Mouse (Mus musculus) heart, embryonic 13.5 days (tissue): ENCODE results near the gene Prlhr. TPM values are rescaled to one million over a fixed set of nuclear protein-coding genes. Genes with fewer than 3 reads are reported as not detected.

Experiments
- ATAC-seq: fragments of 200-750 bp; cut with Nextera tagmentation; 2 replicates; pipeline ENCODE4 v1.8.0; 2017; ENCODE audit warnings: moderate TSS enrichment; ENCODE audit not compliant: insufficient number of reproducible peaks, low FRiP score, low TSS enrichment; ENCODE audit errors: extremely low read depth
- H3K27ac ChIP-seq: fragments of 300-500 bp; sonication (generic); replicated peaks from 2 replicates; pipeline ENCODE4 v1.5.1; 2015; ENCODE audit warnings: moderate library complexity, mild to moderate bottlenecking, inconsistent platforms
- H3K27me3 ChIP-seq: fragments of 300-500 bp; sonication (generic); replicated peaks from 2 replicates; pipeline ENCODE4 v1.6.1; 2015; ENCODE audit warnings: mild to moderate bottlenecking, inconsistent platforms
- H3K36me3 ChIP-seq: fragments of 300-500 bp; sonication (generic); 2 replicates; pipeline ENCODE4 v1.6.1; 2015; ENCODE audit warnings: mild to moderate bottlenecking, inconsistent platforms
- H3K4me1 ChIP-seq: fragments of 300-500 bp; sonication (generic); 2 replicates; pipeline ENCODE4 v1.6.1; 2015; ENCODE audit warnings: inconsistent platforms
- H3K4me2 ChIP-seq: fragments of 300-500 bp; sonication (generic); 2 replicates; pipeline ENCODE4 v1.6.1; 2015; ENCODE audit warnings: inconsistent platforms, mild to moderate bottlenecking, moderate library complexity
- H3K4me3 ChIP-seq: fragments of 300-500 bp; sonication (generic); 2 replicates; pipeline ENCODE4 v1.5.1; 2015; ENCODE audit warnings: moderate library complexity, mild to moderate bottlenecking, inconsistent platforms
- H3K9ac ChIP-seq: fragments of 300-500 bp; sonication (generic); 2 replicates; pipeline ENCODE4 v1.6.1; 2015; ENCODE audit warnings: inconsistent platforms, mild to moderate bottlenecking, moderate library complexity
- H3K9me3 ChIP-seq: fragments of 300-500 bp; sonication (generic); 2 replicates; pipeline ENCODE4 v1.6.1; 2016; ENCODE audit warnings: inconsistent platforms
- WGBS: fragments of 180-500 bp; shearing (Covaris S2); methylation state at CpG from one replicate; pipeline ENCODE4 v1.1.7; 2015; ENCODE audit warnings: mixed read lengths; 5-methylcytosine and 5-hydroxymethylcytosine counted together
- polyA plus RNA-seq: library from polyadenylated mRNA; unstranded; fragments of >200 nt; fragmentation: Nextera tagmentation; extraction: Ambion mirVana; gene quantifications from 2 replicates; pipeline ENCODE4 v1.2.1, GENCODE M21; 2015

Prlhr gene
- not detected in 2 replicates for polyA plus RNA-seq

GRCm38 (mm10) chr19:60468254-60468762 is at the start of gene Prlhr:
Gene Prlhr, minus strand, starts transcription at chr19:60468304.
- Histone ChIP-seq H3K27me3 (peaks cover 50% of the 10 kb centered on the region), H3K4me1 (peaks cover 30% of the 10 kb centered on the region), H3K9me3 (no peaks in the 10 kb centered on the region), H3K4me3 (peak within 1 kb of the TSS; percentile 41), H3K4me2 (peak within 1 kb of the TSS; percentile 69), H3K9ac (no peak within 1 kb of the TSS), H3K36me3 (no peaks in the 10 kb centered on the region), H3K27ac (no peak within 1 kb of the TSS)
- 7% methylated on average over 17 of the region's 17 CpGs for WGBS
- ATAC-seq = no peak

GRCm38 (mm10) chr19:60515064-60515463 is 47.0 kb upstream of the Prlhr start:
- 46% methylated on average over 2 of the region's 2 CpGs for WGBS
- Histone ChIP-seq H3K4me1 (no peaks in the 10 kb centered on the region), H3K36me3 (no peaks in the 10 kb centered on the region), H3K9ac (no peak overlapping the region), H3K9me3 (no peaks in the 10 kb centered on the region), H3K4me2 (no peak overlapping the region), H3K27me3 (no peaks in the 10 kb centered on the region), H3K27ac (no peak overlapping the region), H3K4me3 (no peak overlapping the region)
- ATAC-seq = no peak

- H3K36me3 ChIP-seq = no peaks in the 10 kb centered on the region
- ATAC-seq = no peak
Measured at GRCm38 (mm10) chr19:60513431-60513830, 45.3 kb upstream of the Prlhr start.

GRCm38 (mm10) chr19:60500209-60500608 is 32.1 kb upstream of the Prlhr start:
- no peak overlapping the region for H3K4me3 ChIP-seq
- no peaks in the 10 kb centered on the region for H3K27me3 ChIP-seq
- H3K4me1 ChIP-seq = no peaks in the 10 kb centered on the region
- H3K4me2 ChIP-seq = no peak overlapping the region
- H3K36me3 ChIP-seq = no peaks in the 10 kb centered on the region
- ATAC-seq = no peak
- no peak overlapping the region for H3K9ac ChIP-seq
- H3K9me3 ChIP-seq = no peaks in the 10 kb centered on the region
- H3K27ac ChIP-seq = no peak overlapping the region

More at GRCm38 (mm10) chr19:60513431-60513830, 45.3 kb upstream of the Prlhr start:
- H3K4me2 ChIP-seq = no peak overlapping the region
- no peaks in the 10 kb centered on the region for H3K9me3 ChIP-seq
- H3K27ac ChIP-seq = no peak overlapping the region
- no peaks in the 10 kb centered on the region for H3K4me1 ChIP-seq
- no peak overlapping the region for H3K4me3 ChIP-seq
- no peaks in the 10 kb centered on the region for H3K27me3 ChIP-seq
- 55% methylated on average over 3 of the region's 3 CpGs for WGBS
- no peak overlapping the region for H3K9ac ChIP-seq

GRCm38 (mm10) chr19:60497171-60497570 is 29.1 kb upstream of the Prlhr start:
- H3K4me3 ChIP-seq = no peak overlapping the region
- no peak overlapping the region for H3K9ac ChIP-seq
- H3K36me3 ChIP-seq = no peaks in the 10 kb centered on the region
- H3K4me1 ChIP-seq = no peaks in the 10 kb centered on the region
- ATAC-seq = no peak
- H3K27ac ChIP-seq = no peak overlapping the region
- H3K4me2 ChIP-seq = no peak overlapping the region
- no peaks in the 10 kb centered on the region for H3K9me3 ChIP-seq
- no peaks in the 10 kb centered on the region for H3K27me3 ChIP-seq
- WGBS = 61% methylated on average over 4 of the region's 4 CpGs

GRCm38 (mm10) chr19:60495772-60496171 is 27.7 kb upstream of the Prlhr start:
- H3K9me3 ChIP-seq = no peaks in the 10 kb centered on the region
- H3K4me3 ChIP-seq = no peak overlapping the region
- ATAC-seq = no peak
- H3K4me1 ChIP-seq = no peaks in the 10 kb centered on the region
- no peaks in the 10 kb centered on the region for H3K36me3 ChIP-seq
- H3K27me3 ChIP-seq = no peaks in the 10 kb centered on the region
- H3K27ac ChIP-seq = no peak overlapping the region
- 50% methylated on average over 3 of the region's 3 CpGs for WGBS
- no peak overlapping the region for H3K9ac ChIP-seq
- H3K4me2 ChIP-seq = no peak overlapping the region

- Histone ChIP-seq H3K4me1 (no peaks in the 10 kb centered on the region), H3K36me3 (no peaks in the 10 kb centered on the region), H3K4me3 (no peak overlapping the region), H3K9me3 (no peaks in the 10 kb centered on the region), H3K27ac (no peak overlapping the region), H3K4me2 (no peak overlapping the region), H3K9ac (no peak overlapping the region), H3K27me3 (no peaks in the 10 kb centered on the region; the same call in 1 of the 2 replicates)
- 74% methylated on average over 1 of the region's 1 CpGs for WGBS
- no peak for ATAC-seq
Measured at GRCm38 (mm10) chr19:60489566-60489965, 21.5 kb upstream of the Prlhr start.

GRCm38 (mm10) chr19:60485261-60485660 is 17.2 kb upstream of the Prlhr start:
- ATAC-seq = no peak
- no peaks in the 10 kb centered on the region; the same call in 1 of the 2 replicates for H3K27me3 ChIP-seq
- H3K9ac ChIP-seq = no peak overlapping the region
- no peak overlapping the region for H3K4me2 ChIP-seq
- H3K4me3 ChIP-seq = no peak overlapping the region
- no peak overlapping the region for H3K27ac ChIP-seq
- no peaks in the 10 kb centered on the region for H3K4me1 ChIP-seq
- no peaks in the 10 kb centered on the region for H3K9me3 ChIP-seq
- no peaks in the 10 kb centered on the region for H3K36me3 ChIP-seq

- no peaks in the 10 kb centered on the region for H3K4me1 ChIP-seq
- H3K9me3 ChIP-seq = no peaks in the 10 kb centered on the region
- no peaks in the 10 kb centered on the region for H3K36me3 ChIP-seq
- H3K4me2 ChIP-seq = no peak overlapping the region
- no peak overlapping the region for H3K27ac ChIP-seq
- no peak overlapping the region for H3K9ac ChIP-seq
- WGBS = 25% methylated on average over 1 of the region's 1 CpGs
- no peaks in the 10 kb centered on the region for H3K27me3 ChIP-seq
- ATAC-seq = no peak
- H3K4me3 ChIP-seq = no peak overlapping the region
Measured at GRCm38 (mm10) chr19:60478859-60479258, 10.8 kb upstream of the Prlhr start.

GRCm38 (mm10) chr19:60477788-60478187 is 9.7 kb upstream of the Prlhr start:
- H3K4me1 ChIP-seq = no peaks in the 10 kb centered on the region
- no peak overlapping the region for H3K4me2 ChIP-seq
- no peaks in the 10 kb centered on the region for H3K27me3 ChIP-seq
- H3K9me3 ChIP-seq = no peaks in the 10 kb centered on the region
- no peak for ATAC-seq
- H3K36me3 ChIP-seq = no peaks in the 10 kb centered on the region
- H3K4me3 ChIP-seq = no peak overlapping the region
- no peak overlapping the region for H3K9ac ChIP-seq
- WGBS = 42% methylated on average over 2 of the region's 2 CpGs
- H3K27ac ChIP-seq = no peak overlapping the region

- ATAC-seq = no peak
- Histone ChIP-seq H3K27me3 (peaks cover 50% of the 10 kb centered on the region), H3K36me3 (no peaks in the 10 kb centered on the region), H3K4me2 (no peak overlapping the region), H3K4me1 (peaks cover 25% of the 10 kb centered on the region), H3K9ac (no peak overlapping the region), H3K27ac (no peak overlapping the region), H3K9me3 (no peaks in the 10 kb centered on the region), H3K4me3 (no peak overlapping the region)
- WGBS = 2% methylated on average over 10 of the region's 10 CpGs
Measured at GRCm38 (mm10) chr19:60468846-60469245, 742 bp upstream of the Prlhr start.

- Histone ChIP-seq H3K4me1 (peaks cover 32% of the 10 kb centered on the region), H3K9me3 (no peaks in the 10 kb centered on the region), H3K27me3 (peaks cover 50% of the 10 kb centered on the region), H3K4me3 (peak overlapping the region; percentile 41), H3K36me3 (no peaks in the 10 kb centered on the region), H3K9ac (no peak overlapping the region), H3K4me2 (peak overlapping the region; percentile 69), H3K27ac (no peak overlapping the region)
- no peak for ATAC-seq
- WGBS = 18% methylated on average over 31 of the region's 31 CpGs
Measured at GRCm38 (mm10) chr19:60467588-60468007, 506 bp downstream of the Prlhr start.
